Mouse (Mus musculus) CH12.LX (cell line): Measurements from ENCODE around the gene Siae. TPM values are rescaled to one million over a fixed set of nuclear protein-coding genes. Genes with fewer than 3 reads are reported as not detected.

Source experiments
- DNase-seq: peaks from one replicate; pipeline ENCODE4 v3.0.0-alpha.2; 2013; ENCODE audit errors: extremely low read depth
- H3K27ac ChIP-seq: 2 replicates; pipeline ENCODE4 v1.5.1; 2012; ENCODE audit warnings: low read depth, mild to moderate bottlenecking, control low read depth, moderate library complexity; ENCODE audit not compliant: insufficient read depth
- H3K27me3 ChIP-seq: replicated peaks from 2 replicates; pipeline ENCODE3; 2012; ENCODE audit warnings: inconsistent platforms
- H3K36me3 ChIP-seq, 2 experiments: replicated peaks in 1 of 2; 2 replicates each; pipeline versions ENCODE3 to v1.6.1; 2012; ENCODE audit warnings: inconsistent platforms in 1 of 2, low read length in 1 of 2, mild to moderate bottlenecking in 1 of 2, mixed read lengths in 1 of 2, moderate library complexity in 1 of 2; ENCODE audit not compliant: control insufficient read depth in 1 of 2, insufficient read depth in 1 of 2
- H3K4me1 ChIP-seq, 2 experiments: 2 replicates each; pipeline ENCODE4 v1.6.1; 2012; ENCODE audit warnings: inconsistent platforms in 1 of 2, moderate library complexity in 1 of 2; ENCODE audit not compliant: insufficient read depth in 2 of 2, control insufficient read depth in 1 of 2
- H3K4me2 ChIP-seq: 2 replicates; pipeline ENCODE4 v1.6.1; 2012; ENCODE audit warnings: low read depth, mild to moderate bottlenecking, control low read depth; ENCODE audit not compliant: poor library complexity, insufficient read depth, severe bottlenecking
- H3K4me3 ChIP-seq, 3 experiments: fragments of 150-350 bp in 1 of 3; sonication (generic) in 1 of 3; replicated peaks in 1 of 3; 2 replicates each; pipeline versions ENCODE3 to v1.5.1; 2011 to 2012; ENCODE audit warnings: low read depth in 2 of 3, low read length in 2 of 3, mild to moderate bottlenecking in 2 of 3, moderate library complexity in 2 of 3, control low read depth in 1 of 3, improper control_type of control experiment in 1 of 3, inconsistent platforms in 1 of 3, mixed read lengths in 1 of 3; ENCODE audit not compliant: poor library complexity in 1 of 3
- H3K79me2 ChIP-seq: replicated peaks from 2 replicates; pipeline ENCODE4 v1.6.1; 2012; ENCODE audit warnings: mild to moderate bottlenecking, moderate library complexity; ENCODE audit not compliant: control insufficient read depth, poor library complexity, insufficient read depth, severe bottlenecking; ENCODE audit errors: extremely low read depth
- H3K9ac ChIP-seq: 2 replicates; pipeline ENCODE4 v1.6.1; 2012; ENCODE audit warnings: low read depth, mild to moderate bottlenecking, control low read depth, moderate library complexity; ENCODE audit not compliant: insufficient read depth
- H3K9me3 ChIP-seq: replicated peaks from 2 replicates; pipeline ENCODE3; 2012; ENCODE audit warnings: low read length, inconsistent platforms, mixed read lengths
- CHD2 ChIP-seq: IDR thresholded peaks from 2 replicates; pipeline ENCODE4 v1.6.1; 2011; ENCODE audit warnings: low read length, improper control_type of control experiment
- E2F4 ChIP-seq: IDR thresholded peaks from 2 replicates; pipeline ENCODE4 v1.6.1; 2011; ENCODE audit warnings: low read depth, low read length, improper control_type of control experiment; ENCODE audit not compliant: insufficient replicate concordance
- ELF1 ChIP-seq: IDR thresholded peaks from 2 replicates; pipeline ENCODE4 v1.6.1; 2014; ENCODE audit warnings: low read depth, mild to moderate bottlenecking, inconsistent platforms, low read length, improper control_type of control experiment
- GABPA ChIP-seq: IDR thresholded peaks from 2 replicates; pipeline ENCODE4 v1.6.1; 2012; ENCODE audit warnings: low read depth, low read length, improper control_type of control experiment, inconsistent platforms; ENCODE audit not compliant: insufficient replicate concordance
- IRF4 ChIP-seq: IDR thresholded peaks from 2 replicates; pipeline ENCODE4 v1.6.1; 2014; ENCODE audit warnings: low read depth, mild to moderate bottlenecking, inconsistent platforms, low read length, improper control_type of control experiment
- JUN ChIP-seq: IDR thresholded peaks from 2 replicates; pipeline ENCODE4 v1.6.1; 2011; ENCODE audit warnings: low read depth, mild to moderate bottlenecking, low read length, improper control_type of control experiment, moderate library complexity; ENCODE audit not compliant: insufficient read depth
- JUND ChIP-seq: conservative IDR thresholded peaks from 2 replicates; pipeline ENCODE4 v1.6.1; 2011; ENCODE audit warnings: low read depth, low read length, improper control_type of control experiment
- KAT2A ChIP-seq: IDR thresholded peaks from 2 replicates; pipeline ENCODE4 v1.6.1; 2012; ENCODE audit warnings: low read length, improper control_type of control experiment, inconsistent platforms; ENCODE audit not compliant: insufficient replicate concordance
- MAFK ChIP-seq: IDR thresholded peaks from 2 replicates; pipeline ENCODE4 v1.6.1; 2011; ENCODE audit warnings: low read length, improper control_type of control experiment; ENCODE audit not compliant: insufficient replicate concordance
- MXI1 ChIP-seq: IDR thresholded peaks from 2 replicates; pipeline ENCODE4 v1.6.1; 2011; ENCODE audit warnings: mild to moderate bottlenecking, low read depth, low read length, improper control_type of control experiment
- MYC ChIP-seq: IDR thresholded peaks from 2 replicates; pipeline ENCODE4 v1.6.1; 2011; ENCODE audit warnings: low read depth, mild to moderate bottlenecking, improper control_type of control experiment, low read length
- NELFE ChIP-seq: IDR thresholded peaks from 2 replicates; pipeline ENCODE4 v1.6.1; 2011; ENCODE audit warnings: low read depth, low read length, improper control_type of control experiment
- NRF1 ChIP-seq: IDR thresholded peaks from 2 replicates; pipeline ENCODE4 v1.6.1; 2014; ENCODE audit warnings: low read depth, mild to moderate bottlenecking, inconsistent platforms, low read length, improper control_type of control experiment, moderate library complexity
- POLR2A ChIP-seq: IDR thresholded peaks from 2 replicates; pipeline ENCODE4 v1.6.1; 2011; ENCODE audit warnings: low read depth, mild to moderate bottlenecking, improper control_type of control experiment, low read length
- RCOR1 ChIP-seq: conservative IDR thresholded peaks from 2 replicates; pipeline ENCODE4 v1.6.1; 2012; ENCODE audit warnings: low read depth, mild to moderate bottlenecking, inconsistent platforms, low read length, improper control_type of control experiment
- SIN3A ChIP-seq: IDR thresholded peaks from 2 replicates; pipeline ENCODE4 v1.6.1; 2012; ENCODE audit warnings: low read length, improper control_type of control experiment, inconsistent platforms
- TCF12 ChIP-seq: IDR thresholded peaks from 2 replicates; pipeline ENCODE4 v1.6.1; 2014; ENCODE audit warnings: low read depth, mild to moderate bottlenecking, inconsistent platforms, low read length, improper control_type of control experiment
- UBTF ChIP-seq: IDR thresholded peaks from 2 replicates; pipeline ENCODE4 v1.6.1; 2012; ENCODE audit warnings: low read depth, mild to moderate bottlenecking, inconsistent platforms, low read length, improper control_type of control experiment, moderate library complexity
- USF1 ChIP-seq: IDR thresholded peaks from 2 replicates; pipeline ENCODE4 v1.6.1; 2014; ENCODE audit warnings: low read depth, mild to moderate bottlenecking, inconsistent platforms, low read length, improper control_type of control experiment
- USF2 ChIP-seq: conservative IDR thresholded peaks from 2 replicates; pipeline ENCODE4 v1.6.1; 2011; ENCODE audit warnings: low read depth, low read length, improper control_type of control experiment
- ZMIZ1 ChIP-seq: IDR thresholded peaks from 2 replicates; pipeline ENCODE4 v1.6.1; 2012; ENCODE audit warnings: low read depth, mild to moderate bottlenecking, inconsistent platforms, low read length, improper control_type of control experiment
- dilution Hi-C: fragments of 300-500 bp; cut with MboI; formaldehyde crosslinking; loops from 2 replicates; pipeline ENCODE4 v1.14.3; 2020; ENCODE audit warnings: low sequenced_read_pairs; ENCODE audit not compliant: extremely low pct_unique_long_range_greater_than_20kb, extremely low pct_ligation_motif_present
- in situ Hi-C: fragments of 300-500 bp; cut with MboI; formaldehyde crosslinking; loops from 3 replicates; pipeline ENCODE4 v1.14.3; 2019; ENCODE audit warnings: low sequenced_read_pairs, low pct_ligation_motif_present, low pct_unique_long_range_greater_than_20kb, mixed read lengths
- polyA plus RNA-seq: library from polyadenylated mRNA; unstranded; fragments of >175 nt; gene quantifications from 2 replicates; pipeline ENCODE4 v1.2.1, GENCODE M21; 2012; ENCODE audit warnings: low read depth; ENCODE audit not compliant: insufficient read length
- total RNA-seq, 2 experiments: library from RNA; depleted of rRNA; stranded (reverse); fragments of 300-350 nt in 1 of 2; fragments of >200 nt in 1 of 2; gene quantifications; 2 replicates each; pipeline ENCODE4 v1.2.3; 2012 to 2014

The Siae gene
- total and polyA plus RNA-seq, 3 experiments: 6.2 to 8.6 (median 7.9) TPM

- no peaks in the 10 kb centered on the region for H3K79me2 ChIP-seq
- dilution Hi-C loops: no loop called here
- in situ Hi-C loops: no loop called here
- H3K9me3 ChIP-seq: no peaks in the 10 kb centered on the region
- no peak overlapping the region for H3K4me2 ChIP-seq
- H3K36me3 ChIP-seq: no peaks in the 10 kb centered on the region
- no peak for DNase-seq
- no peak for TF ChIP-seq NRF1
- no peak for TF ChIP-seq KAT2A
- no peak for TF ChIP-seq IRF4
- no peak for TF ChIP-seq ELF1
- no peak for TF ChIP-seq SIN3A
- no peak for TF ChIP-seq GABPA
- TF ChIP-seq E2F4: no peak
- TF ChIP-seq JUN: no peak
- no peak for TF ChIP-seq USF2
- TF ChIP-seq MYC: no peak
- no peak for TF ChIP-seq MXI1
- no peak for TF ChIP-seq MAFK
- no peak for TF ChIP-seq TCF12
- no peak for TF ChIP-seq POLR2A
- TF ChIP-seq UBTF: no peak
- no peak for TF ChIP-seq JUND
- no peak overlapping the region for H3K4me3 ChIP-seq
- no peak overlapping the region for H3K9ac ChIP-seq
- no peak overlapping the region for H3K27ac ChIP-seq
- no peaks in the 10 kb centered on the region for H3K27me3 ChIP-seq
- H3K4me1 ChIP-seq: peaks cover 0 to 12% of the 10 kb centered on the region in 2 experiments; a peak in 2 of 4 replicates
Observed at GRCm38 (mm10) chr9:37567454-37567853, 12.0 kb downstream of the Siae start.

DNA sequence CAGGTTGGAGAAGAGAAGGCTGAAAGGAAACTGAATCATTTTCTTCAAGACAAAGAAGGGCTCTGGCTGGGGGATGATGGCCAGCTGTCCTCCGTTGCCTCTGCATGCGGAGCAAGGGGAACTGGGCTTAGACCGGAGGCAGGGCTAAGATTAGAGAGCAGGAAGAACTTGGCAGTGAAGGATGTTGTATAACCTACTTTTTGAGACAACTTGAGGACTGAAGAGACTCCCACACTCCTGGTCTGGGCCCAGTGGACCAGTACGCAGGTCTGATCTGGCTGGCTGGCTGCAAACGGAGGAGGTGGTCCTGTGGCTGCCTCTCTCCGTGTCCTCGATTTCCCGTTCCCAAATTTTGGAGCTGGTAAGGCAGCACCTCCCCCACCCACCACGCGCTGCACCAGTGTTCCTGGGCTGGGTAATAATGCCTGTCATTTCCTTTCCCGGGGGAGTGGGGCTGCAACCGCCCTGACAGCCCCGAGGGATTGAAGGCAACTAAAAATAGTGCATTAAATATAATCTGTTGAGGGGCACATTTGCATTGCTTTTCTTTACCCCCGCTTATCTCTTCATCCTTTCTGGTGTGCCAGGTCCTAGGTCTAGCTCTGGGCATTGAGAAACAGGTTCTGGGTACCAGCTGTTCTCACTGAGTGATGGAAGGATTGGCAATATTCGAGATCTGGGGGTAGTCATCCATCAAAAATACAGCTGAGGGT, 12.6 kb downstream of the Siae start:
- Histone ChIP-seq H3K9me3 (no peaks in the 10 kb centered on the region), H3K4me2 (0 out of 2 replicates have a peak overlapping the region, but pooled peaks have one; percentile 11), H3K27ac (no peak overlapping the region), H3K27me3 (no peaks in the 10 kb centered on the region), H3K4me3 (no peak overlapping the region), H3K36me3 (no peaks in the 10 kb centered on the region), H3K4me1 (peaks cover 0 to 12% of the 10 kb centered on the region in 2 experiments; a peak in 2 of 4 replicates), H3K9ac (no peak overlapping the region), H3K79me2 (no peaks in the 10 kb centered on the region)
- dilution Hi-C loops: no loop called here
- in situ Hi-C loops: no loop called here
- TF ChIP-seq MYC (no peak), MXI1 (no peak), ZMIZ1 (no peak), IRF4 (no peak), CHD2 (no peak), USF1 (no peak), NELFE (no peak), NRF1 (no peak), RCOR1 (no peak), POLR2A (no peak), MAFK (no peak)
- DNase-seq: no peak
